Mouse (Mus musculus): ENCODE measurements around the gene Mymx. TPM values are rescaled to one million over a fixed set of nuclear protein-coding genes. Genes with fewer than 3 reads are reported as not detected.

The Mymx gene
- polyA plus RNA-seq, 1 experiment from 2014 or later = 0.47 TPM

GRCm38 (mm10) chr17:45584096-45584896 lies 17.6 kb downstream of the Mymx start:
- peak overlapping the region; percentile 69 for H3K27ac ChIP-seq
- no peak overlapping the region for H3K4me2 ChIP-seq
- ATAC-seq (ENCODE audit: low FRiP score) = peak; percentile 58
- H3K4me1 ChIP-seq (replicated peaks) = peaks cover 25% of the 10 kb centered on the region
- no peaks in the 10 kb centered on the region for H3K9me3 ChIP-seq
- H3K36me3 ChIP-seq = 0 out of 2 replicates have a peak, but pooled peaks cover 4% of the 10 kb centered on the region
- H3K27me3 ChIP-seq = no peaks in the 10 kb centered on the region
- 39% methylated on average over 12 of the region's 12 CpGs for WGBS
- H3K4me3 ChIP-seq = no peak overlapping the region
- H3K9ac ChIP-seq = 0 out of 2 replicates have a peak overlapping the region, but pooled peaks have one; percentile 29

DNA sequence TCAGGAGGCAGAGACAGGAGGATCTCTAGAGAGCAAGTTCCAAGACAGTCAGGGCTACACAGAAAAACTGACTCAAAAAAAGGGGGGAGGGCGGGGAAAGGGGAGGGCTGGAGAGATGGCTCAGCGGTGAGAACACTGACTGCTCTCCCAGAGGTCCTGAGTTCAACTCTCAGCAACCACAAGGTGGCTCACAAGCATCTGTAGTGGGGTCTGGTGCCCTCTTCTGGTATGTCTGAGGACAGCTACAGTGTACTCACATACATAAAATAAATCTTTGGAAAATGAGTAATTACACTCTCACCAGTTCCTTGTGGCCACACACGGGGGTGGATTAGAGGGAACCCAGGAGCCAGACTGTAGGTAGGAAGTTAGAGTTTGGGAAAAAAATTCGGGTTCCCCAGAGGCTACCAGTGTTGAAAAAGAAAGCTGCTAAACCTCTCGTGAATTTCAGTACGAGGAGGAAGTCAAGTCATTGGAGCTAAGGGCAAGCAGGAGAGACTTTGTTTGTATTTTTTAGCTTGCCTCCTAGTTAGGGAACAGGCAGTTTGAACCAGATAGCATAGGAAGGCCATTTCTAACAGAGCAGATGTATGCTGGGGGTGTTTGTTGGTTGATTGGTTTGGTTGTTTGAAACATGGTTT lies 19.1 kb downstream of the Mymx start:
- H3K9me3 ChIP-seq = no peaks in the 10 kb centered on the region
- no peak overlapping the region for H3K4me2 ChIP-seq
- ATAC-seq (ENCODE audit: low FRiP score) = no peak
- 0 out of 2 replicates have a peak, but pooled peaks cover 4% of the 10 kb centered on the region for H3K36me3 ChIP-seq
- no peak overlapping the region for H3K4me3 ChIP-seq
- H3K27ac ChIP-seq = no peak overlapping the region
- WGBS = 69% methylated on average over 6 of the region's 6 CpGs
- no peak overlapping the region for H3K9ac ChIP-seq
- no peaks in the 10 kb centered on the region for H3K27me3 ChIP-seq
- peaks cover 25% of the 10 kb centered on the region for H3K4me1 ChIP-seq (replicated peaks)

DNA sequence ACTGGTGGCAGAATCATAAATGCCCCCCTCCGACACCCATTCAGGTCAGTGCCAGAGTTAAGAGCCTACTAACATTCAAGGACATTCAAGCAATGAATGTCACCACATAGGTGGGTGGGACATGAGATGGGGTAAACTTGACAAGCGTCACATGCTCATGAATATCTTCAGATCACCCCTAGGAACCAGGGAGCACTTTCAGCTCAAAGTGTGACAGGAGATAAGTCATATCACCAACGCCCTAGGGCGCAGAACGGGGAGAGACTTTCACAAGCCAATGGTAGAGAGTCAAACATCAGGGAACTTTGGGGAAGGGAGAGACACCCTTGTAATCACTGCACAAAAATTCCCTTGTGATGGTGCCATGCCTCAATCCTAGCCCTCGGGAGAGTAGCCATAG lies 19.7 kb downstream of the Mymx start:
- Histone ChIP-seq H3K27ac (no peak overlapping the region), H3K9me3 (no peaks in the 10 kb centered on the region), H3K9ac (no peak overlapping the region), H3K36me3 (0 out of 2 replicates have a peak, but pooled peaks cover 4% of the 10 kb centered on the region), H3K4me2 (no peak overlapping the region), H3K4me3 (no peak overlapping the region), H3K4me1 (replicated peaks) (peaks cover 25% of the 10 kb centered on the region), H3K27me3 (no peaks in the 10 kb centered on the region)
- no peak for ATAC-seq (ENCODE audit: low FRiP score)
- 95% methylated on average over 6 of the region's 6 CpGs for WGBS

DNA sequence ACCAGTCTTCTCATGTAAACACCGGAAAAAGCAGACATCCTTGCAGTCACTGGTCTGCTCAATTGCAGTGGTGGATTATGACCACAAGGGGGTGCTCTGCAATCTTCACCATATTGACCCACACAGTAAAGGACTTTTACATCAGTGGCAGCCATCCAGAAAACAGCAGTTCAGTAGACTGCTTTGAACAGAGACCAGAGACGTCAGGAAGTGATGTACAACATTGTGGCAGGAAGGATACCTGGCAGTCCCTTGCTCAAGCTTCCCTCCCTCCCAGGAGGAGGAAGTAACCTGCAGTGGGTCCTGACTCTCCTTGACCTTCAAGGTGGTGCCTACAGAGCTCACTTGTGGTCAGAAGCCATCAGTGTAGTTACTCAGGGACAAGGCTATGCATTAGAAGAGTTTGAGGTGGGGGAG lies 20.3 kb downstream of the Mymx start:
- ATAC-seq (ENCODE audit: low FRiP score) = no peak
- H3K9me3 ChIP-seq = no peaks in the 10 kb centered on the region
- no peaks in the 10 kb centered on the region for H3K27me3 ChIP-seq
- WGBS = 18% methylated on average over 2 of the region's 2 CpGs
- no peaks in the 10 kb centered on the region for H3K36me3 ChIP-seq
- H3K4me3 ChIP-seq = no peak overlapping the region
- no peak overlapping the region for H3K27ac ChIP-seq
- H3K4me1 ChIP-seq (replicated peaks) = peaks cover 25% of the 10 kb centered on the region
- H3K4me2 ChIP-seq = no peak overlapping the region
- no peak overlapping the region for H3K9ac ChIP-seq

GRCm38 (mm10) chr17:45580958-45581477 lies 20.9 kb downstream of the Mymx start:
- Histone ChIP-seq H3K9ac (no peak overlapping the region), H3K4me1 (replicated peaks) (peaks cover 25% of the 10 kb centered on the region), H3K27ac (peak overlapping the region; percentile 52), H3K36me3 (no peaks in the 10 kb centered on the region), H3K27me3 (no peaks in the 10 kb centered on the region), H3K4me2 (0 out of 2 replicates have a peak overlapping the region, but pooled peaks have one; percentile 8), H3K9me3 (no peaks in the 10 kb centered on the region), H3K4me3 (no peak overlapping the region)
- 46% methylated on average over 12 of the region's 12 CpGs for WGBS
- no peak for ATAC-seq (ENCODE audit: low FRiP score)

GRCm38 (mm10) chr17:45579554-45579953 lies 22.3 kb downstream of the Mymx start:
- 85% methylated on average over 4 of the region's 4 CpGs for WGBS
- no peak for ATAC-seq (ENCODE audit: low FRiP score)
- Histone ChIP-seq H3K27ac (no peak overlapping the region), H3K4me2 (no peak overlapping the region), H3K27me3 (no peaks in the 10 kb centered on the region), H3K4me3 (no peak overlapping the region), H3K9ac (no peak overlapping the region), H3K9me3 (no peaks in the 10 kb centered on the region), H3K4me1 (replicated peaks) (peaks cover 23% of the 10 kb centered on the region), H3K36me3 (no peaks in the 10 kb centered on the region)

GRCm38 (mm10) chr17:45578843-45579242 lies 23.1 kb downstream of the Mymx start:
- Histone ChIP-seq H3K4me3 (no peak overlapping the region), H3K36me3 (no peaks in the 10 kb centered on the region), H3K27me3 (no peaks in the 10 kb centered on the region), H3K9me3 (no peaks in the 10 kb centered on the region), H3K9ac (no peak overlapping the region), H3K4me1 (replicated peaks) (peaks cover 24% of the 10 kb centered on the region), H3K27ac (no peak overlapping the region), H3K4me2 (no peak overlapping the region)
- ATAC-seq (ENCODE audit: low FRiP score) = no peak
- 74% methylated on average over 7 of the region's 7 CpGs for WGBS

DNA sequence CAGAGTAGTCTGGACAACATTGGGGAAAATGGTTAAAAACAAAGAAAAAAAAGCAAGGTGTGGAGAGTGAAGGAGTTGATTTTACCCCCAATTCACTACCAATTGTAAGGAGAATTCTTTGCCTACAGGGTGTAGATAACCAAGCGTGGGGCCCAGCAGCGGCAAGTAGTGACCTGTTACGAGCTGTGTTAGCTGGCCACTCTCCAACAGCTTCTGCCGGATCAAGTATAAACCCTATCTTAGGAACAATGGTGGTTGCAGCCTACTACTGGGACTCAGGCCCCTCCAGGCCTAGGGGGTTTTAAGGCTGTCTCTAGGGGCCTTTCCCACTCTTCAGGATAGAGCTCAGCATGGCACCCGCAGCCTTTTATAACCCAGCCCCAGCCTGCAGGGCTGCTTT lies 23.7 kb downstream of the Mymx start:
- 66% methylated on average over 5 of the region's 5 CpGs for WGBS
- no peaks in the 10 kb centered on the region for H3K9me3 ChIP-seq
- H3K4me2 ChIP-seq = no peak overlapping the region
- H3K27ac ChIP-seq = no peak overlapping the region
- H3K27me3 ChIP-seq = no peaks in the 10 kb centered on the region
- H3K36me3 ChIP-seq = no peaks in the 10 kb centered on the region
- no peak for ATAC-seq (ENCODE audit: low FRiP score)
- no peak overlapping the region for H3K4me3 ChIP-seq
- H3K9ac ChIP-seq = no peak overlapping the region
- H3K4me1 ChIP-seq (replicated peaks) = peaks cover 24% of the 10 kb centered on the region

GRCm38 (mm10) chr17:45575123-45575897 lies 26.6 kb downstream of the Mymx start:
- Histone ChIP-seq H3K36me3 (peaks cover 14% of the 10 kb centered on the region), H3K4me1 (replicated peaks) (peaks cover 35% of the 10 kb centered on the region), H3K27ac (peak overlapping the region; percentile 99), H3K4me2 (peak overlapping the region; percentile 79; the same call in 1 of the 2 replicates), H3K9me3 (no peaks in the 10 kb centered on the region), H3K27me3 (no peaks in the 10 kb centered on the region), H3K9ac (peak overlapping the region; percentile 100), H3K4me3 (peak overlapping the region; percentile 99; the same call in 1 of the 2 replicates)
- WGBS = 94% methylated on average over 8 of the region's 8 CpGs
- no peak for ATAC-seq (ENCODE audit: low FRiP score)

DNA sequence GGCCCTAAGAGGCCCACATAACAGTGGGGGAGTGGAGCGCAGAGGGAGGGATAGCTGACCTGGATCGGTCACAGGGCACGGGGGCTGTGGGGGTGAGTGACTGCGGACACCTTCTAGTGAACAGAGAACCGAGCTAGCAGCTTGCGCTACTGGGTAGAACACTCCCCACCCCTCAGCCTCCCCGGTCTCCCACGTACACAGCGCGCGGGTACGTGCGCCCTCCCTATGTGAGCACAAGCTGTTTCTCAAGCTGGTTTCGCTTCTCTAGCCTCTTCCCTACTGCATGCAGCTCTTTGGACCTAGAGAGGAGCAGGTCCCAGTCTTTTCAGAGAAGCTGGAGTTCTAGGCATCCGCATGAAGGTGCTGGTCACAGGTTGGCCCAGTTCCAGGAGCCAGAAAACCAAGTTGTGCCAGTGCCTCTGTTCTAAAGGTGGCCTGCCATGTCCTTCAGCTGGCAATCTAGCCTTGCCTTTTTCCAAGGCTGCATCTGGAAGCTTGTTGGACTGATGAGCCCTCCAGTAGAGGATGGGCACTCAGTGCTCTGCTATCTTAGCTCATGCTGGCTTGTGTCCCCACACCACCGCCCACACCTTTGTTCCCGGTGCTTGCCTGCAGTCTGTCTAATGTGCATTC lies 27.7 kb downstream of the Mymx start:
- Histone ChIP-seq H3K27ac (peak overlapping the region; percentile 99), H3K9me3 (no peaks in the 10 kb centered on the region), H3K4me3 (peak overlapping the region; percentile 99), H3K4me1 (replicated peaks) (peaks cover 46% of the 10 kb centered on the region), H3K36me3 (peaks cover 25% of the 10 kb centered on the region), H3K27me3 (no peaks in the 10 kb centered on the region), H3K9ac (peak overlapping the region; percentile 100), H3K4me2 (peak overlapping the region; percentile 79)
- WGBS = 2% methylated on average over 17 of the region's 17 CpGs
- peak; percentile 61 for ATAC-seq (ENCODE audit: low FRiP score)

DNA sequence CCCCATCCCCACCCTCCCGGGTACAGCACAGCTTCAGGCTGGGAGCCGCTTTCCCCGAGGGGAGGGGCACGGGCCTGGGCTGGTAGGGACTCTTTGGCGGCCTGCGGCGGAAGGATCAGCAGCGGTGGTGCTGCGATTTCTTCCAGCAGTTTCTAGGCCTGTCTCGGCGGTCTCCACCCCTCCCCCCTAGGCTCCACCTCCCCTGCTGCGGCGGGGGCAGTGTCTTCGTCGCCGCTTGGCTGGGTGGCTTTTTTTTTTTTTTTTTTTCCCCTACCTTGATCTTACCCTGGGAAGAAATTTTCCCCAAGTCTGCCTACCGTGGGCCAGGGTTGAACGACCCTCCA lies 28.1 kb downstream of the Mymx start:
- WGBS = 0% methylated on average over 17 of the region's 18 CpGs
- peaks cover 29% of the 10 kb centered on the region for H3K36me3 ChIP-seq

More for the DNA sequence above, 28.1 kb downstream of the Mymx start:
- Histone ChIP-seq H3K4me2 (peak overlapping the region; percentile 79), H3K27ac (peak overlapping the region; percentile 99), H3K27me3 (no peaks in the 10 kb centered on the region), H3K9me3 (no peaks in the 10 kb centered on the region), H3K4me1 (replicated peaks) (peaks cover 50% of the 10 kb centered on the region), H3K9ac (peak overlapping the region; percentile 100), H3K4me3 (peak overlapping the region; percentile 99)
- ATAC-seq (ENCODE audit: low FRiP score) = peak; percentile 67
